Mouse (Mus musculus) spleen, postnatal 36 days (tissue): ENCODE results near the gene Cpne1.

ENCODE experiments used
- DNase-seq, 2 experiments: peaks; one replicate each; pipeline ENCODE4 v3.0.0; 2022; ENCODE audit warnings: low spot score in 2 of 2, mixed read lengths in 1 of 2

The Cpne1 gene

DNA sequence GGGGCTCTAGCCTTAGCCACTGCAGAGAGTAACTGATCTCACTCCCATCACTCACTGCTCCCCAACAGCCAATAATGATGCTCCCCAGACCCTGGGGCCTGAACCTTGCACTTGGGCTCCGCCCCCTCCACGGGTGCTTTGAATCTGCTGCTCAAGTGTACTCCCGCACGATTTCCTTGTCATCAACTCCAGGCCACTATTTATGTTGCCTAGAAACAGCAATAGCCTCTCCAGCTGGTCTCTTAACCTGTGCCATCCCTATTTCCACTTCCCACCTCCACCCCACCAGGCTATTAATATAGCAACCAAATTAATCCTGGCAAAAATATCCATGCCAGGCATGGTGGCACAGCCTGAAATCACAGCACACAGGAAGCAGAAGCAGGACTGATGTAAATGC is 32.1 kb downstream of the Cpne1 start:
- DNase-seq: no peak

DNA sequence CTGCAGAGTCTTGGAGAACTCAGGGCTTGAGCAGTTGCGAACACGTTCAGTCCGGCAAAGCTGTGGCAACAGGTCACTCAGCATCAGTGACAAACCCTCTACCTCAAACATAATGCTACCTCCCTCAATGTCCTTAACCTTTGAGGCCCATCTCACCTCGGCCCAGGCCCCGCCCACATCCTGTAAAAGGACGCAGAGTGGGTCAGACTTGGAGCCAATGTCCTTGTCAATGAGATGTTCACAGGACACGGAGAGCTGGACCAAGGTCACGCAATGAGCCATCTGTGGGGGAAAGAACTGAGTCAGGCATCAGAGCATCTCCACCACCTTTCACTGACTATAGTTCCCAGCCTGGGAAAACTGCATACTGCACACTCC is 32.6 kb downstream of the Cpne1 start:
- no peak for DNase-seq

DNA sequence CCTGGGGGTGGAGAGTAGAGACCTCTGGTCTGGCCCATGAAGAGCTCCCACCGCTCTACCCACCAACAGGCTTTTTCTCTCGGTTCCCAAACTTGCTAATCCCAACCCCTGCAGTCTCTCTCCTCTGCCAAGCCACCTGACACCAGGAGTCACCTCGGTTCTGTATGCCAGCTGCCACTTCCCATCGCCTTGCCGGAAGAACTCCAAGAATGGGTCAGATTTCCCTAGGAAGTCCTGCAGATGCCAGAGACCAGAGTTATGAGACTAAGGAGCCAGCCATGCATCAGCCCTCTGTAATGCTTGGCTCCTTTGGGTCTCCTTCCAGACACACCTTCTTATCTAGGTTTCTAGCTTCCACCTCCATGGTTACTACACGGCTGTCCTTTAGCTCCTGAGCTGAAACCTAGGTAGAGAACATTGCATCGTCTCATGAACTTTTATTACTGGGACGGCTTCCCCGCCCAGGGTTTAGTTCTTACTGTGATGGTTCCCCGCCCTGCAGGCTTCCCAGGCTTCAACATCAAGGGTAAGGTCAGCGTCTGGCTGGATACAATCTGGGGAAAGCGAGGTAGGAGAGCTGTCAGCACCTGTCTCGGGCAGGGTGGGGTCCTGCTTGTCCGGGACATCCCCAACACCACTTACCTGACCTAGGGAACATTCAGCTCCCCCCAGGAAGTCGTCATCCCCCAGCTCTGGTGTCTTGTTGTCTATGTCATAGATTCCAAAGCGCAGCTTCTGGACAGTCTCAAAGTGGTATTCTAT is 33.2 kb downstream of the Cpne1 start:
- DNase-seq: no peak

DNA sequence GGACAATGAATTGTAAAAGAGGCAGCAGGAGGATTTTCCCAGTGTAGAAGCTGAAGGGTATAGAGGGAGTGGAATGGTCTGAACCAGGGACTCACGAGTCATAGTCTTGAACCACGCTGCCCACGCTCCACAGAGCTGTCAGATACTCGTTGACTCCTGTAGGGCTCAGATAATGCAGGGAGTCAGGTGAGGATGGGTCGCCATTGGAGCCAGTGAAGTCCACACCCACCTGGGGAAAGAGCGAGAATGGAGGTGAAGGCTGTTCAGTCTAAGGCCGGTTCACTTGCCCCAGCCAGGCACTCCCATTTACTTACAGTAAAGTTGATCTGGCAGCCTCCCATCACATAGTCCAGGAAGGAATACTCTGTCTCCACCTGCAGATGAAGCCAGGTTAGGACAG is 34.3 kb downstream of the Cpne1 start:
- no peak for DNase-seq

DNA sequence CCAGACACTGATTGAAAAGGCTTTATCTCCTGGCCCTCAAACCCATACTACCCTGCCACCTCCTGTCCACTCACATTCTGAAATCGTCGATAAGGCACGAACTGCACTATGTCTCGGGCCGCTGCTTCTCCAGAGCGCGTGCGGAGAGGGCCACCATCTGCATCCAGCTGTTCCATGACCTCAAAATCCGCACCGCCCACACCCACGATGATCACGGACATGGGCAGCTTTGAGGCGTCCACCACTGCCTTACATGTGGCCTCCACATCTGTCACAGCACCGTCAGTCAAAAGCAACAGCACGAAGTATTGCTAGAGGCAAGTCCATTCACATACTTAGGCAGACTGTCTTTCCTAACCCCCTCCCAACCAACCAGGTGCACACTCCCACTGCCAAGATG is 38.0 kb downstream of the Cpne1 start:
- no peak for DNase-seq

DNA sequence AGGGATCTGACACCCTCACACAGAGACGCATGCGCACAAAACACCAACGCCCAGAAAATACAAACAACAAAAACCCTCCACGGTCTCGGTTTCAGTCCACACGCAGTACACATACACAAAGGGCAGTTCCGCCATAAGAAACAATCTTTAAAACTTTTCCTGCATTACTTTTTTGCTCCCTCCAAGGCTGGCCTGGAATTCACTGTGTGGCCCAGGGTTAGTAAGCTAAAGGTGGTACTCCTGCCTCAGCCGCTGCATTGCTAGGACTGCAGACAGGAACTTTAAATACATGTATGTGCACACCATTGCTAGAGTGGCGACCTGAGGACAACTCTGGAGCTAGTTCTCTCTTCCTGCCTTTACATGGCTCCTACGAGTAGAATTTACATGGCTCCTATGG is 40.5 kb downstream of the Cpne1 start:
- no peak for DNase-seq

DNA sequence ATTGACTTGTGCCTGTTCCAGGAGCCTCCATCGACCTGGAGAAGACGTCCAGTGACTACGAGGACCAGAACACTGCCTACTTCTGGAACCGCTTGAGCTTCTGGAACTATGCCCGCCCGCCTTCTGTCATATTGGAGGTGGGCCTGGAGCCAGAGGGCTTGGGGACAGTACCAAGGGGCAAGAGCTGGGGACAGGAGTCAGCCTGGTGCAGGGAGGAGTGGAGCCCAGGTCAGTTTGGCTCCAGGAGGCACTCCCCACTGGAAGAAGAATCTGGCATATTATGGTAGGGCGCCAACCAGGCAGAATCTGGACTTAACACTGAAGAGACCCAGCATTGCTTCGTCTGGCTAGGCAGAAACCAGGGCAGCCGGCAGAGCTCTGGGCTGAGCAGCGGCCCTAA is 43.8 kb downstream of the Cpne1 start:
- no peak for DNase-seq

DNA sequence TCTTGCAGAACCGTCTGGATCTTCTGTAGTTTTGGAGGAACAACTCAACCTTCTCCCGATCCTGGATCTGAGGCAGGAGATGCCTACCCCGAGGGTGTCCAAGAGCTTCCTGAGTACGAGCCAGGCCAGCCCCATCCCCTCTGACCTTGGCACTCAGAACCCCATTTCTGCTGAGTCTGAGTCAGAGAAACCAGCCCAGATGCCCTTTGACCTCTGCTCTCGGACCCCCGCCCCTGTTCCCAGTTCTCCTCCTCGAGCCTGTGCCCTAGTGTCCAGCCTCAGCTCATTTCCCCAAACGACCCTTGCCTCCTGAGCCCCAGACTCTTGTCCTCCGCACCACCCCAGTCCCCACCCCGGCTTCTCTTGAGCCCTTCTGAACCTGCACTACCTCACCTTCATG is 45.6 kb downstream of the Cpne1 start:
- DNase-seq: no peak

DNA sequence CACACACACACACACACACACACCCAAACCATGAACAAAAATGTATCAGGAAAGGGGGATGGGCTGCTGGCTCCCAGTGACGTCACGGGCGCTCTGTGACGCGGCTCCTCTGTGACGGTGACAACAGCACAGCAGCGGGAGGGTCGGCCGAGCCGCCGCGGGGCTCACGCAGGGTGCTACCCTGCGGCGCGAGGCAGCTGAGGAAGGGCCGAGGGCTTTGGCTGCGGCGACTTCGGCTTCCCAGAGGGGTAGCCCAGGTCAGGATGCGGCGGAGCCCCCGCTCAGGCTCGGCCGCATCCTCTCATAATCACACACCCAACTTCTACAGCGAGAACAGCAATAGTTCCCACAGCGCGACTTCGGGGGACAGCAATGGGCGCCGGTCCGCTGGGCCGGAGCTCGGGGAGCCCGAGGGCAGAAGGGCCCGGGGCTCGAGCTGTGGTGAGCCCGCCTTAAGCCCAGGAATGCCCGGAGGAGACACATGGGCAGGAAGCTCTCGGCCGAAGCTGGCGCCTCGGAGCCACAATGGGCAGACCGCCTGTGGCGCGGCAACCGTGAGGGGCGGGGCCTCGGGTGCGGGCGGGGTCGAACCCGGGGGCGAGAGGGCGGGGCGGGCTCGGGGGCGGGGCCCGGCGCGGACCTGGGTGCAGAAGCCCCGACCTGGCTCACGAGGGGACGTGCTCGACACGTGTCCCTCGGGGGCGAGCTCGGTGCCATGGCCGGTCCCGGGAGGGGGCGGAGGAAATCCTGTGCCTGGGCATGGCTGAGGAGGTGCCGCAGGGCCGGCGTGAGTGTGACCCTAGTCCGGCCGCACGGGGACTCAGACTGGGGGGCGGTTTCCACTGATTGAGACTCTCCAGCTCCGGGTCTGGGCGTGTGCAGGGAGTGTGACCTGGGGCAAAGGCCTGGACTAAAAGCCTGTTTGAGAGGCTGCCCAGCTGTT is 46.4 kb downstream of the Cpne1 start, which contains the start of gene Spag4:
TSS of gene Spag4 (plus strand) at position 77 of the 943 bp plus-strand sequence.
- peak; percentile 65 to 67 for DNase-seq

DNA sequence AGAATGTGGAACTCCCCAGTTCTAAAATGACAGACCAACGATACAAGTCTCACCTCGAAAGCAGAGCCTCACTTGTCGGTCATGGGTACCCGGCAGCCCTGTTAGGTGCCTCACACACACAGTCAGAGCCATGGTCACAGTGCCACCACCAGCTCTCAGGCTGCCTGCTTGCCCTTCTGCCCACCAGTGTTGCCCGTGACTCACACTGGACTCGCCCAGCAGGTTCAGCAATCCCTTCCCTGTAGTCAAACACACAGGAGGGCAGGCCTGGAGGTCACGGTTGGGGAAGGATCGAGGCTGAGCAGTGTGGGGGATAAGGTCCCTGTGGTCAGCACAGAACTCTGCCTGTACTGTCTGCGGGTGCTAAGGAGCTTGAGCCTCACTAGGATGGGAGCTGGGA is 58.9 kb downstream of the Cpne1 start, which contains the start of gene Fer1l4:
TSS of gene Fer1l4 (minus strand) at position 132 of the 400 bp plus-strand sequence.
- DNase-seq: no peak

DNA sequence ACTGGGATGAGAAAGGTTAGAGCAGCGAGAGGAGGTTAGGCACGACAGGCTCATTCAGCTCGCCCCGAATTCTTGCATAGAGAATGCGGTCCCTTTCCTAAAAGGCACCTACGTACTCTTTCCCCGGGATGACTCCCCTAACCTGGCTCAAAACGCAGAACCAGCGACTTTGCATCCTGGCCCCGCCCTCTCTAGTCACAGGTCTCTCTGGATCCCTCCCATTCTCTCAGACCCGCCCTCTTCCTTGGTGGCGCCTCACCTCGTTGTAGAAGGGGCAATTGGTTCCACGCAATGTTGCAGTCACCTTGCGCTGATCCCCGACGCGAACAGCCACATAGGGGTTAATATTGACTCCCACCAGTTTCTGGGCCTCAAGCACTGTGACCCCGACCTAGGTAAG is 63.8 kb downstream of the Cpne1 start:
- DNase-seq: peak in 1 of 2 experiments; percentile 8

DNA sequence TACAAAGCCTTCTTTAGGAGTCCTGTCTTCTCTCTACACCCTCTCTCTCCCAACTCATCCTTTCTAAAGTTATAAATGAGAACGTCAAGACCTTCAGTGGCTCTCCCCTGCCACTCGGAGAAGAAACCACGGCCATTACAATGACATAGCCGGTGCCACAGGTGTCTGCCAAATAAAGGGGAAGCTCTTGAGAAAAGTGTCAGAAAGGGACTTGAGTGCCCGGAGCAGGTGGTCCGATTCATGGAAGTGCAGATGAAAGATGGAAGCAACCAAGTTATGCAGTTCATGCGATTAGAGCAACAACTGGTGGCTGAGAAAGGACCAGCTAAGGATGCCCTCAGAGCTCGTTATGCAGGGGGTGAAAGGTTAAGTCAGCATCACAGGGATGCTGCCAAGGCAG is 68.9 kb downstream of the Cpne1 start:
- no peak for DNase-seq

DNA sequence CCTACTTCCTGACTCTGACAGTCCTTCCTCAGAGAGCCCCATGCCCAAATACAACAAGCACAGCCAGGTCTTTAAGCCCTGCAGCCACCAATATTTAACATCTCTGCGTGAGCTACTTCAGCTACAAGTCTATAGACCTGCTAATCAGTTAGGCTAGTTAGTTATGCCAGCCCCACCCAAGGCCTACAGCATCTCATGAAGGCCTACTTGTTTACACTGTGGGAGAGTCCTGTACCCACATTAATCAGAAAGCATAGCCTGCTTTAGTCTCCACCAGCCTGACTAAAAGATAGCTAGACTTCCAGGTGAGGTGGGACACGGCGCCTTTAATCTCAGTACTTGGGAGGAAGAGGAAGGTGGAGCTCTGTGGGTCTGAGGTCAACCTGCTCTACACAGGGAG is 72.4 kb downstream of the Cpne1 start:
- no peak for DNase-seq

DNA sequence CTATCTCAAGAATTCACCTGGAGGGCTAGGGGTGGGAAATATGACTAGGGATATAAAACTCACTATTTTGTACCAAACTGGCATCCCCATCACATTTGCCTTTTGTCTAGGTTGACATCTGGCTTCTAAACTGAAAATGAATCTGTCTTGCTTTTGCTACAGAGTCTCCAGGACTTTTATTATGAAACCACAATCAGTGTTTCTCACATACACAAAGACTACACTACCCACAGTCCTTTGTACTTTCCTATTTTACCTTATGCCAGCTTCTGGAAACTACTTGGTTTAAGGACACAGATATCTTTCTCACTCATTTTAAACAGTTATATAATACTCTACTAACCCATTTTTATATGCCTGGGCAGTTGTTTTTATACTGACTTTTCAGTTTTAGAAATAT is 86.3 kb downstream of the Cpne1 start:
- no peak for DNase-seq
